Mouse (Mus musculus): ENCODE measurements around the gene Gm20431. TPM values are rescaled to one million over a fixed set of nuclear protein-coding genes. Genes with fewer than 3 reads are reported as not detected.

Gm20431 gene
- polyA plus RNA-seq, 1 experiment from 2014 or later, result 5.2 TPM

- no peaks in the 10 kb centered on the region for H3K9me3 ChIP-seq (ENCODE audit: low read length)
- 91% methylated on average over 4 of the region's 4 CpGs for WGBS
- DNase-seq (ENCODE audit: low spot score), result no peak
- no peaks in the 10 kb centered on the region; the same call in 1 of the 2 replicates for H3K4me1 ChIP-seq (ENCODE audit: insufficient read depth, low read depth, low read length)
- no peak overlapping the region for H3K4me2 ChIP-seq (replicated peaks; ENCODE audit: low read depth, low read length)
- ATAC-seq, result no peak
- no peak overlapping the region for H3K4me3 ChIP-seq (ENCODE audit: low read depth, low read length)
- TF ChIP-seq EP300 (IDR thresholded peaks at IDR 0.05) (no peak), CTCF (IDR thresholded peaks at IDR 0.05) (no peak)
- no peaks in the 10 kb centered on the region for H3K27me3 ChIP-seq (replicated peaks; ENCODE audit: insufficient read depth, low read length)
- no peak overlapping the region for H3K9ac ChIP-seq (replicated peaks; ENCODE audit: low read depth)
- H3K27ac ChIP-seq (ENCODE audit: low read length), result no peak overlapping the region
- peaks cover 4% of the 10 kb centered on the region; the same call in 1 of the 2 replicates for H3K36me3 ChIP-seq (ENCODE audit: insufficient read depth, low read length)
Observed at GRCm38 (mm10) chr2:167687250-167687586, 25.9 kb upstream of the Gm20431 start.

GRCm38 (mm10) chr2:167686382-167687249 lies 25.3 kb upstream of the Gm20431 start:
- Histone ChIP-seq H3K4me2 (replicated peaks; ENCODE audit: low read depth, low read length) (no peak overlapping the region), H3K9me3 (ENCODE audit: low read length) (no peaks in the 10 kb centered on the region), H3K27me3 (replicated peaks; ENCODE audit: insufficient read depth, low read length) (no peaks in the 10 kb centered on the region), H3K36me3 (ENCODE audit: insufficient read depth, low read length) (no peaks in the 10 kb centered on the region), H3K9ac (replicated peaks; ENCODE audit: low read depth) (no peak overlapping the region), H3K27ac (ENCODE audit: low read length) (peak overlapping the region; percentile 26; the same call in 1 of the 2 replicates), H3K4me1 (ENCODE audit: insufficient read depth, low read depth, low read length) (no peaks in the 10 kb centered on the region; the same call in 1 of the 2 replicates), H3K4me3 (ENCODE audit: low read depth, low read length) (no peak overlapping the region)
- DNase-seq (ENCODE audit: low spot score) (no peak), ATAC-seq (no peak)
- TF ChIP-seq EP300 (IDR thresholded peaks at IDR 0.05), result no peak
- no peak for TF ChIP-seq CTCF (IDR thresholded peaks at IDR 0.05)
- 72% methylated on average over 16 of the region's 16 CpGs for WGBS

DNA sequence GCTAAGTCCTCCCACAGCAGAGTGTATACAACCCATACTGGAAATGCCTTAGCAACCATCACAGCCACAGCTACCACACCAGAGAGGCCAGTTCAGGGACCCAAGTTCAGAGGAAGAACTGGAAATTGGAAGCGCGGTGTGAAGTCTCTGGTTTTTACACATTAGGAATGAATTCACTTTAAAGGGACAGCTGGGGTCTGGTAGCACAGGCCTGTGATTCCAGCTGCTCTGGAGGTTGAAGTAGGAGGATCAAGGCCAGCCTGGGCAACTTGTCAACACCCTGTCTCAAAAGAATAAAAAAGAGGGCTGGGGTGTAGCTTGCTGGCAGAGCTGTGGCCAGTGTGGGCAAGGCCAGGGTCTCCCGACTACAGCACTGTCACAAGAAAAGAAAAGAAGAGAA lies 24.6 kb upstream of the Gm20431 start:
- 74% methylated on average over 3 of the region's 3 CpGs for WGBS

GRCm38 (mm10) chr2:167685137-167685536 lies 23.8 kb upstream of the Gm20431 start:
- WGBS, result 4% methylated on average over 8 of the region's 8 CpGs
- Histone ChIP-seq H3K27me3 (replicated peaks; ENCODE audit: insufficient read depth, low read length) (no peaks in the 10 kb centered on the region), H3K4me1 (ENCODE audit: insufficient read depth, low read depth, low read length) (no peaks in the 10 kb centered on the region), H3K9me3 (ENCODE audit: low read length) (no peaks in the 10 kb centered on the region), H3K4me2 (replicated peaks; ENCODE audit: low read depth, low read length) (no peak overlapping the region), H3K36me3 (ENCODE audit: insufficient read depth, low read length) (no peaks in the 10 kb centered on the region), H3K27ac (ENCODE audit: low read length) (no peak overlapping the region), H3K9ac (replicated peaks; ENCODE audit: low read depth) (no peak overlapping the region), H3K4me3 (ENCODE audit: low read depth, low read length) (no peak overlapping the region)
- TF ChIP-seq CTCF (IDR thresholded peaks at IDR 0.05) (peak; percentile 100), EP300 (IDR thresholded peaks at IDR 0.05) (no peak)
- peak; percentile 88 for DNase-seq (ENCODE audit: low spot score)
- ATAC-seq, result no peak

More for the DNA sequence above, 24.6 kb upstream of the Gm20431 start:
- DNase-seq (ENCODE audit: low spot score), result no peak
- no peaks in the 10 kb centered on the region for H3K4me1 ChIP-seq (ENCODE audit: insufficient read depth, low read depth, low read length)
- no peak overlapping the region for H3K27ac ChIP-seq (ENCODE audit: low read length)
- H3K4me2 ChIP-seq (replicated peaks; ENCODE audit: low read depth, low read length), result no peak overlapping the region
- H3K9me3 ChIP-seq (ENCODE audit: low read length), result no peaks in the 10 kb centered on the region
- TF ChIP-seq CTCF (IDR thresholded peaks at IDR 0.05) (no peak), EP300 (IDR thresholded peaks at IDR 0.05) (no peak)
- no peak overlapping the region for H3K9ac ChIP-seq (replicated peaks; ENCODE audit: low read depth)
- ATAC-seq, result no peak
- no peaks in the 10 kb centered on the region for H3K27me3 ChIP-seq (replicated peaks; ENCODE audit: insufficient read depth, low read length)
- no peaks in the 10 kb centered on the region for H3K36me3 ChIP-seq (ENCODE audit: insufficient read depth, low read length)
- no peak overlapping the region for H3K4me3 ChIP-seq (ENCODE audit: low read depth, low read length)

GRCm38 (mm10) chr2:167683721-167684120 lies 22.4 kb upstream of the Gm20431 start:
- Histone ChIP-seq H3K4me2 (replicated peaks; ENCODE audit: low read depth, low read length) (no peak overlapping the region), H3K27ac (ENCODE audit: low read length) (no peak overlapping the region), H3K36me3 (ENCODE audit: insufficient read depth, low read length) (no peaks in the 10 kb centered on the region), H3K9me3 (ENCODE audit: low read length) (no peaks in the 10 kb centered on the region), H3K27me3 (replicated peaks; ENCODE audit: insufficient read depth, low read length) (no peaks in the 10 kb centered on the region), H3K4me1 (ENCODE audit: insufficient read depth, low read depth, low read length) (no peaks in the 10 kb centered on the region), H3K9ac (replicated peaks; ENCODE audit: low read depth) (no peak overlapping the region), H3K4me3 (ENCODE audit: low read depth, low read length) (no peak overlapping the region)
- TF ChIP-seq EP300 (IDR thresholded peaks at IDR 0.05), result no peak
- no peak for TF ChIP-seq CTCF (IDR thresholded peaks at IDR 0.05)
- no peak for DNase-seq (ENCODE audit: low spot score)
- WGBS, result 71% methylated on average over 3 of the region's 3 CpGs
- ATAC-seq, result no peak

GRCm38 (mm10) chr2:167680657-167681056 lies 19.4 kb upstream of the Gm20431 start:
- ATAC-seq (no peak), DNase-seq (ENCODE audit: low spot score) (peak; percentile 76)
- no peaks in the 10 kb centered on the region for H3K27me3 ChIP-seq (replicated peaks; ENCODE audit: insufficient read depth, low read length)
- no peak overlapping the region for H3K4me3 ChIP-seq (ENCODE audit: low read depth, low read length)
- H3K4me2 ChIP-seq (replicated peaks; ENCODE audit: low read depth, low read length), result no peak overlapping the region
- no peaks in the 10 kb centered on the region for H3K4me1 ChIP-seq (ENCODE audit: insufficient read depth, low read depth, low read length)
- no peak overlapping the region for H3K27ac ChIP-seq (ENCODE audit: low read length)
- no peaks in the 10 kb centered on the region for H3K9me3 ChIP-seq (ENCODE audit: low read length)
- no peak overlapping the region for H3K9ac ChIP-seq (replicated peaks; ENCODE audit: low read depth)
- 43% methylated on average over 5 of the region's 5 CpGs for WGBS
- H3K36me3 ChIP-seq (ENCODE audit: insufficient read depth, low read length), result no peaks in the 10 kb centered on the region
- peak; percentile 72 for TF ChIP-seq CTCF (IDR thresholded peaks at IDR 0.05)
- no peak for TF ChIP-seq EP300 (IDR thresholded peaks at IDR 0.05)
